Mouse (Mus musculus) spleen, adult 2 months (tissue): Measurements from ENCODE around the gene Mesp1. TPM values are rescaled to one million over a fixed set of nuclear protein-coding genes. Genes with fewer than 3 reads are reported as not detected.

Experiments used
- DNase-seq, 2 experiments: peaks; one replicate each; pipeline versions ENCODE4 v3.0.0 to v3.0.0-alpha.2; 2012 to 2021; ENCODE audit warnings: low spot score in 2 of 2, low read depth in 1 of 2
- H3K27ac ChIP-seq: fragments of 200-500 bp; 2 replicates; pipeline ENCODE4 v1.5.1; 2012; ENCODE audit warnings: low read length, inconsistent platforms; ENCODE audit not compliant: insufficient read depth
- H3K27me3 ChIP-seq: fragments of 200-500 bp; 2 replicates; pipeline ENCODE4 v1.6.1; 2012; ENCODE audit warnings: mild to moderate bottlenecking, moderate library complexity, low read length, inconsistent platforms; ENCODE audit not compliant: control insufficient read depth, insufficient read depth
- H3K36me3 ChIP-seq: fragments of 200-500 bp; 2 replicates; pipeline ENCODE4 v1.6.1; 2012; ENCODE audit warnings: mild to moderate bottlenecking, low read length, inconsistent platforms; ENCODE audit not compliant: control insufficient read depth, insufficient read depth
- H3K4me1 ChIP-seq: fragments of 200-500 bp; 2 replicates; pipeline ENCODE4 v1.6.1; 2011; ENCODE audit warnings: inconsistent platforms; ENCODE audit not compliant: control insufficient read depth, insufficient read depth, insufficient read length
- H3K4me3 ChIP-seq: fragments of 200-500 bp; 2 replicates; pipeline ENCODE4 v1.5.1; 2011; ENCODE audit warnings: mild to moderate bottlenecking, inconsistent platforms; ENCODE audit not compliant: insufficient read depth, insufficient read length; ENCODE audit errors: extremely low read depth
- CTCF ChIP-seq: fragments of 200-500 bp; IDR thresholded peaks from 2 replicates; pipeline ENCODE4 v1.5.1; 2011; ENCODE audit warnings: mild to moderate bottlenecking, inconsistent platforms; ENCODE audit not compliant: insufficient read depth, insufficient read length, insufficient replicate concordance; ENCODE audit errors: extremely low read depth
- POLR2A ChIP-seq: fragments of 200-500 bp; IDR thresholded peaks from 2 replicates; pipeline ENCODE4 v1.6.1; 2011; ENCODE audit warnings: low read depth, low read length, inconsistent platforms
- WGBS: fragments of 180-500 bp; shearing (Covaris S2); methylation state at CpG from one replicate; pipeline ENCODE4 v1.1.7; 2018; 5-methylcytosine and 5-hydroxymethylcytosine counted together
- polyA plus RNA-seq: library from polyadenylated mRNA; depleted of rRNA; stranded (reverse); fragments of >200 nt; gene quantifications from 2 replicates; pipeline ENCODE4 v1.2.3, GENCODE M21; 2012

Mesp1 gene
- polyA plus RNA-seq, 1 experiment: not detected

- no peak for TF ChIP-seq CTCF
- no peak for TF ChIP-seq POLR2A
- Histone ChIP-seq H3K4me3 (no peak overlapping the region), H3K27ac (no peak overlapping the region), H3K36me3 (no peaks in the 10 kb centered on the region), H3K27me3 (peaks cover 2% of the 10 kb centered on the region; the same call in 1 of the 2 replicates), H3K4me1 (peaks cover 6% of the 10 kb centered on the region; the same call in 1 of the 2 replicates)
- DNase-seq: no peak
- 86% methylated on average over 7 of the region's 7 CpGs for WGBS
Observed at GRCm38 (mm10) chr7:79808561-79808960, 15.0 kb upstream of the Mesp1 start.

GRCm38 (mm10) chr7:79803887-79804286 is 10.3 kb upstream of the Mesp1 start:
- TF ChIP-seq CTCF (no peak), POLR2A (no peak)
- no peaks in the 10 kb centered on the region for H3K36me3 ChIP-seq
- no peaks in the 10 kb centered on the region for H3K27me3 ChIP-seq
- no peak overlapping the region for H3K4me3 ChIP-seq
- H3K4me1 ChIP-seq: no peaks in the 10 kb centered on the region
- DNase-seq: no peak
- no peak overlapping the region for H3K27ac ChIP-seq
- 77% methylated on average over 2 of the region's 2 CpGs for WGBS

GRCm38 (mm10) chr7:79802037-79802436 is 8.4 kb upstream of the Mesp1 start:
- no peak overlapping the region for H3K4me3 ChIP-seq
- no peaks in the 10 kb centered on the region for H3K4me1 ChIP-seq
- no peaks in the 10 kb centered on the region for H3K27me3 ChIP-seq
- WGBS: 83% methylated on average over 5 of the region's 5 CpGs
- no peaks in the 10 kb centered on the region for H3K36me3 ChIP-seq
- no peak for DNase-seq
- no peak overlapping the region for H3K27ac ChIP-seq
- TF ChIP-seq POLR2A (no peak), CTCF (no peak)

DNA sequence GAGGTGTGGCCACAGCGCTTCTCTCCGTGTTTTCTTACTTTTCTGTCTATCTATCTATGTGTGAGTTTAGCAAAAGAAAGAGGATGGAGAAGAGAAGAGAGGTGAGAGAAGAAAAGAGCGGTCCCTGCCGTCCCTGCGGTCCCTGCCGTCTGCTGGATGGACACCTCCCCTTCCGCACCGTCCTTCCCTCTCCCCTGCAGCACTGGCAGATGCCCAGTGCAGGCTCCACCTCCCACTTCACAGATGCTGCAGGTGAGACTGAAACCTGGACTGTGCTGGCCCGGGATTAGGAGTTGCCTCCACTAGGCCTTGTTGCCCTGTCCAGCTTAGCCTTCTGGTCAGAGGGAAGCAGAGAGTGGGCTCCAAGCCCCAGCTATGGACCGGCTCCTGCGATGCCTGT is 7.8 kb upstream of the Mesp1 start:
- Histone ChIP-seq H3K27me3 (no peaks in the 10 kb centered on the region), H3K4me1 (no peaks in the 10 kb centered on the region), H3K4me3 (no peak overlapping the region), H3K36me3 (no peaks in the 10 kb centered on the region), H3K27ac (no peak overlapping the region)
- no peak for DNase-seq
- TF ChIP-seq POLR2A (no peak), CTCF (no peak)
- WGBS: 82% methylated on average over 11 of the region's 11 CpGs

- no peak for TF ChIP-seq POLR2A
- TF ChIP-seq CTCF: no peak
- no peak overlapping the region for H3K27ac ChIP-seq
- no peaks in the 10 kb centered on the region for H3K36me3 ChIP-seq
- 86% methylated on average over 4 of the region's 4 CpGs for WGBS
- H3K27me3 ChIP-seq: no peaks in the 10 kb centered on the region
- H3K4me3 ChIP-seq: no peak overlapping the region
- no peak for DNase-seq
- H3K4me1 ChIP-seq: no peaks in the 10 kb centered on the region
Observed at GRCm38 (mm10) chr7:79800336-79800735, 6.7 kb upstream of the Mesp1 start.

- Histone ChIP-seq H3K27me3 (no peaks in the 10 kb centered on the region), H3K4me1 (no peaks in the 10 kb centered on the region), H3K36me3 (no peaks in the 10 kb centered on the region), H3K4me3 (no peak overlapping the region), H3K27ac (no peak overlapping the region)
- DNase-seq: no peak
- TF ChIP-seq CTCF (no peak), POLR2A (no peak)
- WGBS: 79% methylated on average over 6 of the region's 6 CpGs
Observed at GRCm38 (mm10) chr7:79799506-79799905, 5.9 kb upstream of the Mesp1 start.

- no peaks in the 10 kb centered on the region for H3K36me3 ChIP-seq
- peak in 1 of 2 experiments; percentile 52 for DNase-seq
- WGBS: 3% methylated on average over 8 of the region's 8 CpGs
- no peaks in the 10 kb centered on the region for H3K27me3 ChIP-seq
- H3K4me3 ChIP-seq: no peak overlapping the region
- TF ChIP-seq CTCF (peak; percentile 61; the same call in 1 of the 2 replicates), POLR2A (no peak)
- no peaks in the 10 kb centered on the region for H3K4me1 ChIP-seq
- no peak overlapping the region for H3K27ac ChIP-seq
Observed at GRCm38 (mm10) chr7:79799048-79799447, 5.5 kb upstream of the Mesp1 start.

- WGBS: 30% methylated on average over 5 of the region's 5 CpGs
- TF ChIP-seq CTCF: no peak
- no peak for TF ChIP-seq POLR2A
- no peaks in the 10 kb centered on the region; the same call in 1 of the 2 replicates for H3K27me3 ChIP-seq
Observed at GRCm38 (mm10) chr7:79798606-79799005, 5.0 kb upstream of the Mesp1 start.

More at GRCm38 (mm10) chr7:79798606-79799005, 5.0 kb upstream of the Mesp1 start:
- Histone ChIP-seq H3K27ac (no peak overlapping the region), H3K36me3 (no peaks in the 10 kb centered on the region), H3K4me3 (no peak overlapping the region), H3K4me1 (no peaks in the 10 kb centered on the region)
- no peak for DNase-seq
